Mouse (Mus musculus): ENCODE results near the gene Auh.

- TF ChIP-seq GATA1 (IDR thresholded peaks at IDR 0.05; ENCODE audit: low read length) (no peak), TAL1 (IDR thresholded peaks at IDR 0.05; ENCODE audit: low read length) (no peak)
Measured at GRCm38 (mm10) chr13:52892791-52893190, 36.7 kb downstream of the Auh start.
